Mouse (Mus musculus) liver, postnatal 0 days (tissue): ENCODE measurements around the gene Gucy1a1.

Experiments
- CTCF ChIP-seq: sonication (generic); IDR thresholded peaks from 2 replicates; pipeline ENCODE4 v1.5.1; 2016; ENCODE audit warnings: antibody characterized with exemption, low read depth
- EP300 ChIP-seq: IDR thresholded peaks from 2 replicates; pipeline ENCODE4 v1.6.1; 2016; ENCODE audit warnings: antibody characterized with exemption, low read depth, mild to moderate bottlenecking

DNA sequence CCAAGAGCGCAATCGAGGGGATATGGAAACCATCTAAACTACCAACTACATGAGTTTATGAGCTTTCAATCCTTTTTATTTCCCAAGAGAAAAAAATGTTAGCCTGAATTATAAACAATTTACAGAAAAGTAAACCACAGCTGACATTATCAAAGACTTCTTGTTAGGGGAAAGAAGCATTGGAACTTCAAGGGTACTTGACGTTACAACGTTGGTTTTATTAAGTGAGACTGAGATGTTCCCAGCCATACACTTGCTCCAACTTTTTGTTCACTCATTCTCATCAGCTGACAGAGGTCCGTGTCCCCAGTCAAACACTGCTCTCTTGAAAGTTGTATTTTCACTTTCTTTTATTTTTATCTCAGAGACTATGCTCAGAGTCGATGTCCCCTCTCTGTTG lies 101.9 kb downstream of the Gucy1a1 start:
- TF ChIP-seq CTCF: no peak
- no peak for TF ChIP-seq EP300
